ENCODE assay signal across 8 mouse cellular contexts in genomic region chr13:51101016-51101776, GRCm38 (mm10). TPM values are rescaled to one million over a fixed set of nuclear protein-coding genes. Genes with fewer than 3 reads are reported as not detected.
DNase-seq lines count a peak whose midpoint lies in the region; ATAC-seq and TF ChIP-seq lines count a peak whose summit lies in the region.

No protein-coding gene starts in this region.

- WGBS in hindbrain, embryonic 11.5 days: 6% methylated on average over 43 of the region's 89 CpGs
- under 1% methylated on average over 61 of the region's 89 CpGs for WGBS in lung, postnatal 0 days

- no peak for TF ChIP-seq CTCF in ES-Bruce4 (IDR thresholded peaks at IDR 0.05; ENCODE audit: low read depth, low read length)
- TF ChIP-seq CTCF in lung, postnatal 0 days (IDR thresholded peaks at IDR 0.05): peak; percentile 51

- no peak for TF ChIP-seq POLR2A in ES-Bruce4 (IDR thresholded peaks at IDR 0.05; ENCODE audit: insufficient read depth, low read length)

- peak overlapping the region; percentile 88 for H3K9ac ChIP-seq in ES-Bruce4 (ENCODE audit: low read depth, poor library complexity, severe bottlenecking)
- peak overlapping the region; percentile 96 for H3K9ac ChIP-seq in hindbrain, embryonic 11.5 days (ENCODE audit: low read depth, low read length)
- peak overlapping the region; percentile 88 for H3K9ac ChIP-seq in lung, postnatal 0 days (replicated peaks; ENCODE audit: low read depth)

- H3K4me1 ChIP-seq in ES-Bruce4 (ENCODE audit: control insufficient read depth, insufficient read depth, low read length): no peaks in the 10 kb centered on the region
- H3K4me1 ChIP-seq in hindbrain, embryonic 11.5 days (replicated peaks; ENCODE audit: control insufficient read depth, insufficient read depth, low read length): no peaks in the 10 kb centered on the region
- H3K4me1 ChIP-seq in lung, postnatal 0 days (ENCODE audit: insufficient read depth, low read depth, low read length): peaks cover 9% of the 10 kb centered on the region; the same call in 1 of the 2 replicates

- DNase-seq in cerebellum, adult 18-20 months: peak; percentile 50 to 65
- peak; percentile 81 for DNase-seq in hindbrain, embryonic 11.5 days (ENCODE audit: low spot score)
- peak; percentile 57 to 62 for DNase-seq in layer of hippocampus, postnatal 14 days (ENCODE audit: low spot score in 2 of 2)
- DNase-seq in lung, postnatal 0 days (ENCODE audit: low spot score): peak; percentile 63
- DNase-seq in ovary, adult 18-20 months (ENCODE audit: low spot score): peak; percentile 38
- DNase-seq in thymus, postnatal 0 days (ENCODE audit: low spot score): peak; percentile 76

- H3K27ac ChIP-seq in ES-Bruce4 (ENCODE audit: insufficient read depth, low read length): peak overlapping the region; percentile 82
- H3K27ac ChIP-seq in hindbrain, embryonic 11.5 days (ENCODE audit: low read depth, low read length): peak overlapping the region; percentile 92
- peak overlapping the region; percentile 94 for H3K27ac ChIP-seq in lung, postnatal 0 days (ENCODE audit: low read length)

- peak; percentile 41 for ATAC-seq in frontal cortex, adult (ENCODE audit: low TSS enrichment)
- ATAC-seq in hindbrain, embryonic 11.5 days (ENCODE audit: low FRiP score): peak; percentile 82
- ATAC-seq in lung, postnatal 0 days: peak; percentile 83

- peak overlapping the region; percentile 93 for H3K4me3 ChIP-seq in ES-Bruce4 (ENCODE audit: low read depth, low read length)
- peak overlapping the region; percentile 78 for H3K4me3 ChIP-seq in hindbrain, embryonic 11.5 days (ENCODE audit: low read depth, low read length)
- H3K4me3 ChIP-seq in lung, postnatal 0 days (ENCODE audit: low read depth, low read length): peak overlapping the region; percentile 97

- TF ChIP-seq EP300 in ES-Bruce4 (IDR thresholded peaks at IDR 0.05; ENCODE audit: insufficient read depth, low read depth, low read length): no peak
- TF ChIP-seq EP300 in lung, postnatal 0 days (IDR thresholded peaks at IDR 0.05): no peak

- H3K36me3 ChIP-seq in ES-Bruce4 (ENCODE audit: control insufficient read depth, insufficient read depth, low read length, poor library complexity, severe bottlenecking): no peaks in the 10 kb centered on the region; the same call in 1 of the 2 replicates
- no peaks in the 10 kb centered on the region; the same call in 1 of the 2 replicates for H3K36me3 ChIP-seq in hindbrain, embryonic 11.5 days (ENCODE audit: control insufficient read depth, insufficient read depth, low read length)
- no peaks in the 10 kb centered on the region for H3K36me3 ChIP-seq in lung, postnatal 0 days (ENCODE audit: insufficient read depth, low read length)

- H3K9me3 ChIP-seq in ES-Bruce4 (replicated peaks; ENCODE audit: control insufficient read depth, insufficient read depth, low read length, poor library complexity, severe bottlenecking): peaks cover 52% of the 10 kb centered on the region
- no peaks in the 10 kb centered on the region; the same call in 1 of the 2 replicates for H3K9me3 ChIP-seq in hindbrain, embryonic 11.5 days (ENCODE audit: control insufficient read depth, low read length)
- H3K9me3 ChIP-seq in lung, postnatal 0 days (ENCODE audit: low read length): no peaks in the 10 kb centered on the region; the same call in 1 of the 2 replicates

- no peaks in the 10 kb centered on the region for H3K27me3 ChIP-seq in ES-Bruce4 (ENCODE audit: control insufficient read depth, insufficient read depth, low read length, poor library complexity, severe bottlenecking)
- no peaks in the 10 kb centered on the region for H3K27me3 ChIP-seq in hindbrain, embryonic 11.5 days (ENCODE audit: control insufficient read depth, insufficient read depth, low read length)
- H3K27me3 ChIP-seq in lung, postnatal 0 days (replicated peaks; ENCODE audit: insufficient read depth, low read length): no peaks in the 10 kb centered on the region

- H3K4me2 ChIP-seq in hindbrain, embryonic 11.5 days (replicated peaks; ENCODE audit: low read depth, low read length): peak overlapping the region; percentile 30
- H3K4me2 ChIP-seq in lung, postnatal 0 days (replicated peaks; ENCODE audit: low read depth, low read length): peak overlapping the region; percentile 91

RNA-seq across cellular contexts. Expression of gene Spin1, which starts 0.5 kb away (rescaled TPM):
- polyA plus RNA-seq in ES-Bruce4 (2011; ENCODE audit: insufficient read depth, insufficient read length, low read depth, missing spikeins): 72.0 and 72.3 TPM in 2 replicates
- 102 and 108 TPM in 2 replicates for polyA plus RNA-seq in hindbrain, embryonic 11.5 days (2014; fragmentation: Nextera tagmentation; extraction: Ambion mirVana)
- 100 to 1,000 TPM; 157 to 165 TPM for total RNA-seq in layer of hippocampus, postnatal 14 days (2021)
- 40.6 and 46.5 TPM in 2 replicates for polyA plus RNA-seq in lung, postnatal 0 days (2015; fragmentation: Nextera tagmentation; extraction: Ambion mirVana)
- polyA plus RNA-seq in thymus, postnatal 0 days (2015; fragmentation: Nextera tagmentation; extraction: Ambion mirVana): 44.7 and 49.3 TPM in 2 replicates

Comparison
In these comparisons a context has a peak if more than half of its experiments do, and no peak if none do; other contexts are left out.
1. Peak in every context shown above with its lines: DNase-seq, ATAC-seq, H3K4me3 ChIP-seq and H3K27ac ChIP-seq.